Mouse (Mus musculus): ENCODE data around the gene Ppp6r3. TPM values are rescaled to one million over a fixed set of nuclear protein-coding genes. Genes with fewer than 3 reads are reported as not detected.

Gene Ppp6r3
- polyA plus RNA-seq, 1 experiment: 97.4 TPM

GRCm38 (mm10) chr19:3549263-3549662 lies 26.3 kb downstream of the Ppp6r3 start:
- Histone ChIP-seq H3K36me3 (ENCODE audit: control insufficient read depth, insufficient read depth, low read length) (peaks cover 10% of the 10 kb centered on the region), H3K4me1 (replicated peaks; ENCODE audit: control insufficient read depth, insufficient read depth, low read length) (no peaks in the 10 kb centered on the region), H3K4me3 (ENCODE audit: control insufficient read depth, insufficient read depth, low read length) (no peak overlapping the region), H3K27me3 (ENCODE audit: control insufficient read depth, insufficient read depth, low read length) (no peaks in the 10 kb centered on the region), H3K27ac (ENCODE audit: control insufficient read depth, insufficient read depth, low read length) (no peak overlapping the region)
- DNase-seq: no peak
- TF ChIP-seq CTCF (IDR thresholded peaks at IDR 0.05; ENCODE audit: borderline replicate concordance, control insufficient read depth, extremely low read depth, insufficient read depth, low read length, poor library complexity) (no peak), POLR2A (IDR thresholded peaks at IDR 0.05; ENCODE audit: control insufficient read depth, extremely low read depth, insufficient read depth, low read length, poor library complexity) (no peak)
- WGBS: 92% methylated on average over 1 of the region's 1 CpGs

- H3K4me3 ChIP-seq (ENCODE audit: control insufficient read depth, insufficient read depth, low read length): no peak overlapping the region
- peaks cover 17% of the 10 kb centered on the region for H3K36me3 ChIP-seq (ENCODE audit: control insufficient read depth, insufficient read depth, low read length)
- H3K4me1 ChIP-seq (replicated peaks; ENCODE audit: control insufficient read depth, insufficient read depth, low read length): no peaks in the 10 kb centered on the region
- no peaks in the 10 kb centered on the region for H3K27me3 ChIP-seq (ENCODE audit: control insufficient read depth, insufficient read depth, low read length)
- 93% methylated on average over 1 of the region's 1 CpGs for WGBS
- TF ChIP-seq POLR2A (IDR thresholded peaks at IDR 0.05; ENCODE audit: control insufficient read depth, extremely low read depth, insufficient read depth, low read length, poor library complexity): no peak
- TF ChIP-seq CTCF (IDR thresholded peaks at IDR 0.05; ENCODE audit: borderline replicate concordance, control insufficient read depth, extremely low read depth, insufficient read depth, low read length, poor library complexity): no peak
- DNase-seq: no peak
- H3K27ac ChIP-seq (ENCODE audit: control insufficient read depth, insufficient read depth, low read length): no peak overlapping the region
Observed at GRCm38 (mm10) chr19:3548311-3548710, 27.2 kb downstream of the Ppp6r3 start.

GRCm38 (mm10) chr19:3544995-3545394 lies 30.6 kb downstream of the Ppp6r3 start:
- no peak for DNase-seq
- no peaks in the 10 kb centered on the region for H3K27me3 ChIP-seq (ENCODE audit: control insufficient read depth, insufficient read depth, low read length)
- H3K4me3 ChIP-seq (ENCODE audit: control insufficient read depth, insufficient read depth, low read length): no peak overlapping the region
- TF ChIP-seq POLR2A (IDR thresholded peaks at IDR 0.05; ENCODE audit: control insufficient read depth, extremely low read depth, insufficient read depth, low read length, poor library complexity) (no peak), CTCF (IDR thresholded peaks at IDR 0.05; ENCODE audit: borderline replicate concordance, control insufficient read depth, extremely low read depth, insufficient read depth, low read length, poor library complexity) (no peak)
- WGBS: 97% methylated on average over 2 of the region's 2 CpGs
- no peak overlapping the region for H3K27ac ChIP-seq (ENCODE audit: control insufficient read depth, insufficient read depth, low read length)
- no peaks in the 10 kb centered on the region for H3K4me1 ChIP-seq (replicated peaks; ENCODE audit: control insufficient read depth, insufficient read depth, low read length)
- H3K36me3 ChIP-seq (ENCODE audit: control insufficient read depth, insufficient read depth, low read length): peaks cover 28% of the 10 kb centered on the region

- 98% methylated on average over 4 of the region's 4 CpGs for WGBS
- Histone ChIP-seq H3K36me3 (ENCODE audit: control insufficient read depth, insufficient read depth, low read length) (peaks cover 23% of the 10 kb centered on the region), H3K4me3 (ENCODE audit: control insufficient read depth, insufficient read depth, low read length) (no peak overlapping the region), H3K27me3 (ENCODE audit: control insufficient read depth, insufficient read depth, low read length) (no peaks in the 10 kb centered on the region), H3K4me1 (replicated peaks; ENCODE audit: control insufficient read depth, insufficient read depth, low read length) (no peaks in the 10 kb centered on the region), H3K27ac (ENCODE audit: control insufficient read depth, insufficient read depth, low read length) (no peak overlapping the region)
- DNase-seq: no peak
- TF ChIP-seq CTCF (IDR thresholded peaks at IDR 0.05; ENCODE audit: borderline replicate concordance, control insufficient read depth, extremely low read depth, insufficient read depth, low read length, poor library complexity) (no peak), POLR2A (IDR thresholded peaks at IDR 0.05; ENCODE audit: control insufficient read depth, extremely low read depth, insufficient read depth, low read length, poor library complexity) (no peak)
Observed at GRCm38 (mm10) chr19:3542591-3542990, 33.0 kb downstream of the Ppp6r3 start.

- H3K4me1 ChIP-seq (replicated peaks; ENCODE audit: control insufficient read depth, insufficient read depth, low read length): 0 out of 2 replicates have a peak, but pooled peaks cover 2% of the 10 kb centered on the region
Observed at GRCm38 (mm10) chr19:3540997-3541396, 34.6 kb downstream of the Ppp6r3 start.

GRCm38 (mm10) chr19:3540254-3540653 lies 35.3 kb downstream of the Ppp6r3 start:
- Histone ChIP-seq H3K4me1 (replicated peaks; ENCODE audit: control insufficient read depth, insufficient read depth, low read length) (peaks cover 4% of the 10 kb centered on the region), H3K4me3 (ENCODE audit: control insufficient read depth, insufficient read depth, low read length) (no peak overlapping the region), H3K36me3 (ENCODE audit: control insufficient read depth, insufficient read depth, low read length) (peaks cover 18% of the 10 kb centered on the region), H3K27me3 (ENCODE audit: control insufficient read depth, insufficient read depth, low read length) (no peaks in the 10 kb centered on the region), H3K27ac (ENCODE audit: control insufficient read depth, insufficient read depth, low read length) (no peak overlapping the region)
- WGBS: 95% methylated on average over 2 of the region's 2 CpGs
- TF ChIP-seq POLR2A (IDR thresholded peaks at IDR 0.05; ENCODE audit: control insufficient read depth, extremely low read depth, insufficient read depth, low read length, poor library complexity): no peak
- no peak for TF ChIP-seq CTCF (IDR thresholded peaks at IDR 0.05; ENCODE audit: borderline replicate concordance, control insufficient read depth, extremely low read depth, insufficient read depth, low read length, poor library complexity)
- no peak for DNase-seq

More at GRCm38 (mm10) chr19:3540997-3541396, 34.6 kb downstream of the Ppp6r3 start:
- Histone ChIP-seq H3K36me3 (ENCODE audit: control insufficient read depth, insufficient read depth, low read length) (peaks cover 18% of the 10 kb centered on the region), H3K4me3 (ENCODE audit: control insufficient read depth, insufficient read depth, low read length) (no peak overlapping the region), H3K27me3 (ENCODE audit: control insufficient read depth, insufficient read depth, low read length) (no peaks in the 10 kb centered on the region), H3K27ac (ENCODE audit: control insufficient read depth, insufficient read depth, low read length) (no peak overlapping the region)
- 95% methylated on average over 5 of the region's 5 CpGs for WGBS
- DNase-seq: no peak
- TF ChIP-seq CTCF (IDR thresholded peaks at IDR 0.05; ENCODE audit: borderline replicate concordance, control insufficient read depth, extremely low read depth, insufficient read depth, low read length, poor library complexity) (no peak), POLR2A (IDR thresholded peaks at IDR 0.05; ENCODE audit: control insufficient read depth, extremely low read depth, insufficient read depth, low read length, poor library complexity) (no peak)

GRCm38 (mm10) chr19:3539456-3539855 lies 36.1 kb downstream of the Ppp6r3 start:
- WGBS: 51% methylated on average over 5 of the region's 5 CpGs
- Histone ChIP-seq H3K4me3 (ENCODE audit: control insufficient read depth, insufficient read depth, low read length) (no peak overlapping the region), H3K4me1 (replicated peaks; ENCODE audit: control insufficient read depth, insufficient read depth, low read length) (peaks cover 9% of the 10 kb centered on the region), H3K36me3 (ENCODE audit: control insufficient read depth, insufficient read depth, low read length) (peaks cover 18% of the 10 kb centered on the region), H3K27ac (ENCODE audit: control insufficient read depth, insufficient read depth, low read length) (no peak overlapping the region), H3K27me3 (ENCODE audit: control insufficient read depth, insufficient read depth, low read length) (no peaks in the 10 kb centered on the region)
- DNase-seq: no peak
- TF ChIP-seq CTCF (IDR thresholded peaks at IDR 0.05; ENCODE audit: borderline replicate concordance, control insufficient read depth, extremely low read depth, insufficient read depth, low read length, poor library complexity): no peak
- no peak for TF ChIP-seq POLR2A (IDR thresholded peaks at IDR 0.05; ENCODE audit: control insufficient read depth, extremely low read depth, insufficient read depth, low read length, poor library complexity)

All from thymus, adult 2 months (tissue).